Mouse (Mus musculus): ENCODE data around the gene Skp2.

DNA sequence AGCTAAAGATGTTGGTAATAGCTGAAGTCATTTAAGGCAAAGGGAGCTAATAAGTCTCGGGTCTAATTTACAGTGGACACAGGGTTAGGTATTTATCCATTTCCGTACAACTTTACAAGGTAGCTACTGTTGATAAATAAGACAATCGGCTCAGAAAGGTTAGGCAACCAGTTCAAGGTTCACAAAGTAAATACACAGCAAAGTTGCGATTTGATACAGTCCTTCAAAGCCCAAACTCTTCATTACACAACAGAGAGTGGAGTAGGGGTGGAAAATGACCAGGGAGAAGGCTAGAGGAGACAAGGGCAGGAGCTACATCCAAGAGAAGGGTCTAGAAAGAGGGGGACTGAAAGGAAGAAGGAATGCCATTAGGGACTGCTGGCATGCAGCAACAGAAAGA is 86.3 kb downstream of the Skp2 start:
- TF ChIP-seq CTCF (IDR thresholded peaks at IDR 0.05; ENCODE audit: low read depth), result no peak
- TF ChIP-seq EP300 (IDR thresholded peaks at IDR 0.05; ENCODE audit: low read depth), result no peak

All from liver, postnatal 0 days (tissue).